Mouse (Mus musculus): ENCODE results near the gene Cyp3a41a.
"Not testable (repeated sequence)": the region's sequence is repeated elsewhere in the genome, so short reads cannot be mapped to it uniquely, and the experiment has no call there.

Cyp3a41a gene

DNA sequence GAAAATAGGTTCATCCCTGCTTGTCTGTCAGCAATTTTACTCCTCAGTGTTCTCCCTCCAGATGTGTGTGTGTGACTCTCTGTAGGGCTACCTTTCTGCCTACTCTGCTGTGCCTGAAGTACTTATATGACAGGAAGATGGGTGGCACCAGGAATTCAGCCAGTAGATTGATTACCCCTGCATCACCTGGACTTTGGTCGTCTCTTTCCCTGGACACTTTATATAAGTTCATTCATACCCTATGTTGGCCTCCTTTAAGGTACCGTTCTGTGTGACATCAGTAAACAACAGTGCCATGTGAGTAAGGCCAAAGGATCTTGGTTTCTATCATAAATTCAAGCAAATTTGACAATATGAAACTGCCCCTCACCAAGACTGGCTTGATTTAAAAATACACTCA, at the start of gene Cyp3a41a:
Gene Cyp3a41a, minus strand, starts transcription at position 101 of the 400 bp plus-strand sequence.
- DNase-seq (ENCODE audit: low read depth) = not testable (repeated sequence)

- not testable (repeated sequence) for DNase-seq (ENCODE audit: low read depth)
Measured at GRCm38 (mm10) chr5:145737512-145737911, 17.6 kb upstream of the Cyp3a41a start.

GRCm38 (mm10) chr5:145714296-145714695, 5.6 kb downstream of the Cyp3a41a start:
- not testable (repeated sequence) for DNase-seq (ENCODE audit: low read depth)

GRCm38 (mm10) chr5:145707372-145707771, 12.6 kb downstream of the Cyp3a41a start:
- not testable (repeated sequence) for DNase-seq (ENCODE audit: low read depth)

- no peak for DNase-seq (ENCODE audit: low read depth)
Measured at GRCm38 (mm10) chr5:145662007-145662406, 57.9 kb downstream of the Cyp3a41a start.

DNA sequence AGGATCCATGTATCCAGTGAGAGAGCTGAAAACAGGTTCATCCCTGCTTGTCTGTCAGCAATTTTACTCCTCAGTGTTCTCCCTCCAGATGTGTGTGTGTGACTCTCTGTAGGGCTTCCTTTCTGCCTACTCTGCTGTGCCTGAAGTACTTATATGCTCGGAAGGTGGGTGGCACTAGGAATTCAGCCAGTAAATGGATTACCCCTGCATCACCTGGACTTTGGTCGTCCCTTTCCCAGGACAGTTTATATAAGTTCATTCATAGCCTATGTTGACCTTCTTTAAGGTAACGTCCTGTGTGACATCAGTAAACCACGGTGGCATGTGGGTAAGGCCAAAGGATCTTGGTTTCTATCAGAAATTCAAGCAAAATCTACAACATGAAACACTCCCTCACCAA, 72.2 kb downstream of the Cyp3a41a start:
- DNase-seq (ENCODE audit: low read depth) = no peak

All from NIH3T3 (cell line).